Mouse (Mus musculus): ENCODE measurements around the gene Nhsl2.
"Not testable (repeated sequence)": the region's sequence is repeated elsewhere in the genome, so short reads cannot be mapped to it uniquely, and the experiment has no call there.

Gene Nhsl2

GRCm38 (mm10) chrX:101849281-101849821, at the start of gene Nhsl2:
Gene Nhsl2 (plus strand): TSS chrX:101849385.
- DNase-seq (ENCODE audit: low read depth in 2 of 2, low spot score in 2 of 2): no peak

GRCm38 (mm10) chrX:101805512-101805911, 43.7 kb upstream of the Nhsl2 start:
- no peak for DNase-seq (ENCODE audit: low read depth in 2 of 2, low spot score in 2 of 2)

GRCm38 (mm10) chrX:101811750-101812149, 37.4 kb upstream of the Nhsl2 start:
- no peak for DNase-seq (ENCODE audit: low read depth in 2 of 2, low spot score in 2 of 2)

GRCm38 (mm10) chrX:101819163-101819562, 30.0 kb upstream of the Nhsl2 start:
- DNase-seq (ENCODE audit: low read depth in 2 of 2, low spot score in 2 of 2): no peak

DNA sequence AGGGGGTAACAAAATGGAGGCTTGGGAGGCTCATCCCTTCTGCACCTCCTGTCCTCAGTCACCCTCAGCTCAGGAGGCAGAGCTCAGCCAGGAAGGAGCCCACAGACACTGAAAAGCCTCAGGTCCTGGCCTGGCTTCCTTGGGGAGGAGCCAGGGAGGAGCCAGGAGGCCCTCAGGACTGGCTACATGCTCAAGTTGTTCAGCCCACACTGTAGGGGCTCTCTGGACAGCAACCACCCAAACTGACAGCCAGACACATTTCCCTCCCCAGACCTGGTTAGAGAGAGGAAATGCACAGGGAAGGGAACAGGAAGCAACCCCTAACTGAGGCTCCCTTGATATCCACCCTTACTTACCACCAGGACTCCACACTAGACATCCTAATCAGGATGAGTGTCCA, 29.2 kb upstream of the Nhsl2 start:
- not testable (repeated sequence) for DNase-seq (ENCODE audit: low read depth in 2 of 2, low spot score in 2 of 2)

DNA sequence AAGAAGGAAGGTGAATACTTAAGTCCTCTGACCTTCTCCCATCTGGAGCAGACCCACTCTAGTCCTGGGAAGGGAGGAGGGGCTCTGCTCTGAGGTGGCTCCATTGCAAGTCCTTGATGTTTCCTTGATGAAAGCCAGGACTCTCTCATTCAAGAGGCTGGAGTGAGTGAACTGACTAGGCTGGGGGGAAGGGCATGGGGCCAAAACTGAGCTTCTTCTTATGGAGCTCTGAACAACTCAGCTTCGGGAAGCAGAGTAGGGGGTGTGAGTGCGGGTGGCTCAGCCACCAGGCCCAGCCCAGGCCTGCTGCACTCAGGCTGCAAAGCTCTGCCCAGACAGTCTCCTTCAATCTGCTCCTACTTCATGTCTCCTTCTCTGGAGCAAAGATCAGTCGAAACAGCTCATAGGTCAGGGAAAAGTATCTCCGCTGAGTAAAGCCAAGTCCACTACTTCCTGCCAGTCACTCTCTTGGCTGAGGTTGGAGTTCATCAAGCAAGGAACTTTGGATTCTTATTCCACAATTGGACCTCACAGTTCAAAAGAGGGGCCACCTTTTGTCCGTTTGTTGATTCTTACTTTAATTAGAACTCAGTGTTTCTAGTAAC, 1.9 kb upstream of the Nhsl2 start:
- no peak for DNase-seq (ENCODE audit: low read depth in 2 of 2, low spot score in 2 of 2)

- DNase-seq (ENCODE audit: low read depth in 2 of 2, low spot score in 2 of 2): no peak
These were observed 841 bp downstream of the Nhsl2 start for GRCm38 (mm10) chrX:101849901-101850551.

DNA sequence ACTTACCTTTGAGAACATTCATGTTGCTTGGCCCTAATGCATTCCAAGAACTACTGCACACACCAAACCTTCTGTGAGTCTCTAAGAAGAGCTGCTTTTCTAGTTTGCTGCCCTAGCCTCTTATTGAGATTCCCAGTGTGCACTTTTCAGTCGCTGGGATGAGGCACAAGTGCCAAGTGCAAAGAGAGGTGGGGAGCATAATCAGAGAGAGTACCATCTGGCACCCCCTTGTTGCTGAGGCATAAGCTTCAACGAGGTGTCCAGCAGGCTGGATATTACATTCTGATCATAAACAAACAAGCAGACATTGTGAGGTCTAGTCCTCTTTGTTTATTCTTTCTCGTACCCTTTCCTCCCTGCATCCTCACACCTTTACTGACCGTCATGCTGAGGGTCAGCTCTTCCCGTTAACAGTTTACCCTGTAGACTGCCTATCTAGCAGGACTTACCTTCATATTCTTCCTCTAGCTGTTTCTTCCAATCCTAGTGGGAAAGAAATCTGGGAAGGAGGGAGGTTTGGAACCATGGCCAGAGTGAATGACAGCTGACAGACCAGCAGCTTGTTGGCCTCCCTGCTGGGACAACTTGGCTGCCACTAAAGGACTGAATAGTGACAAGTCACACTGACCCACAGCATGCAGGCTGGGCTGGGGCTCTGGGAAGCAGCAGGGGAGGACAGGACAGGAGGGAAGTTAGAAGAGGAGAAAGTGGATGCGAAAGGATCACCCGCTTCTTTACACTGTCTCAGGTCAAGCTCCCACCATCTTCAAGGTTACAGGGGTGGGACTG, 2.6 kb downstream of the Nhsl2 start:
- DNase-seq (ENCODE audit: low read depth in 2 of 2, low spot score in 2 of 2): no peak

DNA sequence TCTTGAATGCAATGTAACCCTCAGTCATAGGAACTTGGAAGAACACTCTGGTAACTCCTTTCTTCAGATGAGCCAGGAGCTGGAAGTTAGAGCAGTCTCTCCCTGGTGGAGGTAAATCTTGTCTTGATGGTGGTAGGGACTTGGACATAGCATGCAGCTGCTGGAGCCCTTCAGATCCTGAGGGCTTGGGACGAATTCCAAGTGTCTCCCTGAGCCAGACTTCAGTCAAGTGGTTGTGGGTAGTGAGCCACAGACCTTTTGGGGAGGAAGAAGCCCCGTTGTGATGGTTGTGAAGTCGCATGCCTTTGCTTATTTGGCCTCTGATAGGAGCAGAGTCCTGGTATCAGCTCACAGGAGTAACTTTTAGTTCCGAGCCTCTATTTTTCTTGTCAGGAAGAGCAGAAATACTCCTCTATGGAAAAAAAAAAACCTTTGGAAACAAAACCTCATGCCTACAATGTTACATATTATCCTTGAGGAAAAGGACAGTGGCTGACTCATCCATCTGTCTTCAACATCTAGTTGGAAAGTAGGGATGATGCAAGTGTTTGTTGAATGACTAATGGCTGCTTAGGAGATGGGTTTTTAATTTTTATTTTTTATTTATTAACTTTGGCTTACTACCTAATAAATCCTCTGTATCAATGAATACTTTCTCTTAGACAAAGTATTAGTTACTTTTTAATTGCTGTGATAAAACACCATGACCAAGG, 14.6 kb downstream of the Nhsl2 start:
- no peak for DNase-seq (ENCODE audit: low read depth in 2 of 2, low spot score in 2 of 2)

DNA sequence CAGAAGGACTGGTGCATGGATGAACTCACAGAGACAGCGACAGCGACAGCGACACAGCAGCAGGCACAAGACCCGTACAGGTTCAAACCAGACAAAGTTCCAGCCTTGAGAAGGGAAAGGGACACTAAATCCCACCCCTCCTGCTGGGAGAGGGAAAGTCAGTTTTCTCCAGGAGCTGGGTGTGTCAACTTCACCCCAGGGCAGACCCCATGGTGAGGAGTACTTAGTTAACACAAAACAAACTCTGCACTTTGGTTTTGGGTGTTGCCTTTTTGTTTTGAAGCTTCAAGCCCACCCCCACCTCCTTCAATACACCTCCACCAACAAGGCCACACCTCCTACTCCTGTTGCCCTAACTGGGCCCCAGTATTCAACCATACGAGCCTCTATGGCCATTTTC, 15.6 kb downstream of the Nhsl2 start:
- DNase-seq (ENCODE audit: low read depth in 2 of 2, low spot score in 2 of 2): no peak

GRCm38 (mm10) chrX:101874147-101874546, 25.0 kb downstream of the Nhsl2 start:
- no peak for DNase-seq (ENCODE audit: low read depth in 2 of 2, low spot score in 2 of 2)

GRCm38 (mm10) chrX:101874901-101875300, 25.7 kb downstream of the Nhsl2 start:
- no peak for DNase-seq (ENCODE audit: low read depth in 2 of 2, low spot score in 2 of 2)

GRCm38 (mm10) chrX:101876136-101876535, 27.0 kb downstream of the Nhsl2 start:
- no peak for DNase-seq (ENCODE audit: low read depth in 2 of 2, low spot score in 2 of 2)

DNA sequence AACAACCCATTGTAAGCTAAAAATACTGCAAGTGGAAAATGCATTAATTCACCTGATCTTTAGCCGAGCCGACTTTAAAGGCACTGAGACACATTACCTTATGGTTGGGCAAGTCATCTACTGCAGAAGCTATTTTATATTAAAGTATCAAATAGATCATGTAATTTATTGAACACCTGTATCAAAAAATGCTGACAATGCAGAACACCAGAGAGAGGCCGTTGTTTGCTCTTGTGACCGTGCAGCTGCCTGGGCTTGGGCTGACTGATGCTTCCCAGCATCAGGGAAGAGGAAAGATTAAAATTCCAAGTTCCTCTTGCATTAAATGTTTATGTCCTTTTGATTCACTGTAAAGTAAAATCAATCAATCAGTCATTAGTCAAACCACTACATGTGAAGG, 28.7 kb downstream of the Nhsl2 start:
- no peak for DNase-seq (ENCODE audit: low read depth in 2 of 2, low spot score in 2 of 2)

GRCm38 (mm10) chrX:101878546-101878945, 29.4 kb downstream of the Nhsl2 start:
- DNase-seq (ENCODE audit: low read depth in 2 of 2, low spot score in 2 of 2): no peak

DNA sequence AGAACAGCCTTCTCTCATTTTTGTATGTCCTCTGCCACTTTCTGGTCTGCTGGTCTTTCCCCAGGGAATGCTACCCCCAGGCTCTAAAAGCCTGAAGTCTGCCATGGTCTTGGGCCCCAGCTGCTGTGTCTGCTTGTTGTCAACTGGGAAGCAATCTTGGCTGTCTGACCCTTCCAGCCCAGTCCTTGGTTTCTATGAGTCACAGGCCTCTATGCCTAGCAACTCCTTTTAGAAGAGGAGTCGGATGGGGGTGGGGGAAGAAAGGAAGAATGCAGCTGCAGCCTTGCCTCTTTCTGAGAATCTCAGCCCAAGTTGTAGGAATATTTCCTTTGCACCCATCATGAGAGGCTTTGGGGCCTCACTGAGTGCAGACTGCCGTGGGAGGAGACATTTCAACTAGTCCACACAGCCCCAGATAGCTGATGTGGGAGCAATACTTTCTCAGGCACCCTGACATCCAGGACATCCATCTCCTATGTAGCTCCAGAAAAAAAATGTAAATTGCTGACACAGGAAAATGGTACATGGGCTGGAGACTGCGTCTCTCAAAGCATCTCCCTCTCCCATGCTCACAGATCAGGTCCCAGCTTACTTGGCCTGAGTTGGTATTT, 33.1 kb downstream of the Nhsl2 start:
- no peak for DNase-seq (ENCODE audit: low read depth in 2 of 2, low spot score in 2 of 2)

DNA sequence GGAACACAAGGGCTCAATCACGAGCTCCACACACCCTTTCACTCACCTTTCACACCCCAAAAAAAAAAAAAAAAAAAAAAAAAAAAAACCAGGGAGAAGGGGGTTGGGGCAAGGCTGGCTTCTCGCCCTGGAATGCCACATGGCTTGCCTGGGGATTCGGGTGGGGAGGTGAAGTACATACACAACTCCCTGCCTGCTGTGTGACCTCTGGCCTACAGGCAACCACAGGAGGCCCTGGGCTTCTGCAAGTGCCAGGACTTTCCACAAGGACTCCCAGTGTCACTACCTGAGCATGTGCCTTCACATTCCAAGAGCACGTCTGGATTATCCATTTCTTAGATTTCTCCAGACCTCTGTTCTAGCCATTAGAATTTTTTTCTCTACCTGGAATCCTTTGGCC, 40.2 kb downstream of the Nhsl2 start:
- no peak for DNase-seq (ENCODE audit: low read depth in 2 of 2, low spot score in 2 of 2)

DNA sequence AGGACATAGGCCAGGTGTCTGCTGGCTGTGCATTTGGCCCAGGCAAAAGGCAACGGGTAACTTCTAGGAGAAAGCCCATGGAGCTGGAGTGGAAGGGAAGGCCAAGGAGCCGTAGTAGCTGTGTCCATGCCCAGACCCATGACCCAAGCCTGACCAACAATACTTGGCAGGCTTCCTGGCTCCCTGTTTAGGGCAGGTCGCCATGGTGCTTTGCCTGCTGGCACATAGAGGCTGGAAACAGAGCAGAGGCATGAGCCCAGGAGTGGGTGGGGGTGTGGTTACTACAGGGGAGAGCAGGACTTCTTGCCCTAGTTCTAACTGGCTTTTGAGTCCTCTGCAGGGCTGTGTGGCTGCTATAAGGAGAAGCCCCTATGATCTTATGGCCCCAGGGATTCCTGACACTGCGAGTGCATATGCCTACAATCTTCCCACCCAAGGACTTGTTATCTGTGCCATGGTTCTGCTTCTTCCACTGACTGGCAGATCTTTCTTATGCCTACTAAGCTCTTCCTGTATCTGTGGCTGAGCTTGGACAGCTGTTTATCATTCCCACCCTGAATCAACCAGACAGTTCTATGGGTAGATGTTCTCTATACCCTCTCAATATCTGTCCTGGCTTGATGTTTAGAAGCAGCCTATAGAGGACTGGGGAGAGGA, 40.8 kb downstream of the Nhsl2 start:
- DNase-seq (ENCODE audit: low read depth in 2 of 2, low spot score in 2 of 2): no peak

- DNase-seq (ENCODE audit: low read depth in 2 of 2, low spot score in 2 of 2): no peak
These were observed 44.6 kb downstream of the Nhsl2 start for GRCm38 (mm10) chrX:101893796-101894195.

- no peak for DNase-seq (ENCODE audit: low read depth in 2 of 2, low spot score in 2 of 2)
These were observed 49.2 kb downstream of the Nhsl2 start for GRCm38 (mm10) chrX:101898341-101898740.

Data from CD8-positive naive resting alpha-beta T cell, adult 2 months (primary cell).